Mouse (Mus musculus): ENCODE data around the gene Gm42791.

The Gm42791 gene

GRCm38 (mm10) chr5:148994706-148995414 is at the start of gene Gm42791:
Gene Gm42791, minus strand, starts transcription at chr5:148995147.
- CTCF ChIA-PET = interaction anchor here (1.0 kb wide), 1 partner anchor 18 kb away, joined by 3 read pairs; no protein-coding TSS in a partner anchor

- CTCF ChIA-PET = no interaction called here
Measured at GRCm38 (mm10) chr5:149044067-149044466, 49.1 kb upstream of the Gm42791 start.

- CTCF ChIA-PET = no interaction called here
Measured at GRCm38 (mm10) chr5:149043240-149043639, 48.3 kb upstream of the Gm42791 start.

GRCm38 (mm10) chr5:149039825-149040224 is 44.9 kb upstream of the Gm42791 start:
- CTCF ChIA-PET = interaction anchor here (0.7 to 1.0 kb wide), 2 partner anchors 9 to 661 kb away, joined by 5 to 9 read pairs; no protein-coding TSS in a partner anchor

GRCm38 (mm10) chr5:149037729-149038128 is 42.8 kb upstream of the Gm42791 start:
- CTCF ChIA-PET = interaction anchor here (0.6 kb wide), 2 partner anchors 90 to 469 kb away, joined by 4 to 7 read pairs; no protein-coding TSS in a partner anchor

- CTCF ChIA-PET = no interaction called here
Measured at GRCm38 (mm10) chr5:149036920-149037319, 42.0 kb upstream of the Gm42791 start.

GRCm38 (mm10) chr5:149032438-149032837 is 37.5 kb upstream of the Gm42791 start:
- CTCF ChIA-PET = no interaction called here

- CTCF ChIA-PET = interaction anchor here (1.2 kb wide), 1 partner anchor 25 kb away, joined by 5 read pairs; no protein-coding TSS in a partner anchor
Measured at GRCm38 (mm10) chr5:149031199-149031750, 36.3 kb upstream of the Gm42791 start.

GRCm38 (mm10) chr5:149030103-149030502 is 35.2 kb upstream of the Gm42791 start:
- CTCF ChIA-PET = interaction anchor here (0.7 kb wide), 2 partner anchors 9 to 15 kb away, joined by 5 read pairs; no protein-coding TSS in a partner anchor

GRCm38 (mm10) chr5:149028394-149028793 is 33.4 kb upstream of the Gm42791 start:
- CTCF ChIA-PET = interaction anchor here (0.5 kb wide), 1 partner anchor 12 kb away, joined by 3 read pairs; no protein-coding TSS in a partner anchor

GRCm38 (mm10) chr5:149027389-149027788 is 32.4 kb upstream of the Gm42791 start:
- CTCF ChIA-PET = no interaction called here

- CTCF ChIA-PET = no interaction called here
Measured at GRCm38 (mm10) chr5:149021120-149021519, 26.2 kb upstream of the Gm42791 start.

GRCm38 (mm10) chr5:149020681-149021062 is 25.7 kb upstream of the Gm42791 start:
- CTCF ChIA-PET = no interaction called here

- CTCF ChIA-PET = no interaction called here
Measured at GRCm38 (mm10) chr5:149020059-149020680, 25.2 kb upstream of the Gm42791 start.

GRCm38 (mm10) chr5:149017666-149018415 is 22.9 kb upstream of the Gm42791 start:
- CTCF ChIA-PET = interaction anchor here (1.0 kb wide), 1 partner anchor 12 kb away, joined by 4 read pairs; no protein-coding TSS in a partner anchor

GRCm38 (mm10) chr5:149017181-149017580 is 22.2 kb upstream of the Gm42791 start:
- CTCF ChIA-PET = no interaction called here

GRCm38 (mm10) chr5:149016261-149016660 is 21.3 kb upstream of the Gm42791 start:
- CTCF ChIA-PET = interaction anchor here (0.7 to 0.8 kb wide), 3 partner anchors 12 to 29 kb away, joined by 3 to 30 read pairs (median 5); no protein-coding TSS in a partner anchor

- CTCF ChIA-PET = interaction anchor here (0.6 to 1.4 kb wide), 8 partner anchors 10 to 1180 kb away, joined by 3 to 30 read pairs (median 5); no protein-coding TSS in a partner anchor
Measured at GRCm38 (mm10) chr5:149015335-149016201, 20.6 kb upstream of the Gm42791 start.

- CTCF ChIA-PET = interaction anchor here (0.6 to 1.4 kb wide), 5 partner anchors 10 to 586 kb away, joined by 3 to 18 read pairs (median 4); no protein-coding TSS in a partner anchor
Measured at GRCm38 (mm10) chr5:149014600-149015268, 19.8 kb upstream of the Gm42791 start.
